Mouse (Mus musculus) lung, embryonic 14.5 days (tissue): ENCODE data around the gene Bptf. TPM values are rescaled to one million over a fixed set of nuclear protein-coding genes. Genes with fewer than 3 reads are reported as not detected.

ENCODE experiments used
- ATAC-seq: fragments of 200-750 bp; cut with Nextera tagmentation; 2 replicates; pipeline ENCODE4 v1.8.0; 2017; ENCODE audit warnings: mild to moderate bottlenecking, moderate TSS enrichment, moderate library complexity; ENCODE audit not compliant: insufficient read depth
- DNase-seq: peaks from one replicate; pipeline ENCODE4 v3.0.0-alpha.2; 2015
- H3K27ac ChIP-seq: fragments of 300-500 bp; sonication (generic); 2 replicates; pipeline ENCODE4 v1.5.1; 2014; ENCODE audit warnings: low read depth, mild to moderate bottlenecking, moderate library complexity
- H3K27me3 ChIP-seq: fragments of 300-500 bp; sonication (generic); 2 replicates; pipeline ENCODE4 v1.6.1; 2014; ENCODE audit warnings: low read length, control low read depth; ENCODE audit not compliant: insufficient read depth
- H3K36me3 ChIP-seq: fragments of 300-500 bp; sonication (generic); 2 replicates; pipeline ENCODE4 v1.6.1; 2014; ENCODE audit warnings: control low read depth; ENCODE audit not compliant: insufficient read depth
- H3K4me1 ChIP-seq: fragments of 300-500 bp; sonication (generic); 2 replicates; pipeline ENCODE4 v1.6.1; 2014; ENCODE audit warnings: antibody characterized with exemption, control low read depth; ENCODE audit not compliant: insufficient read depth
- H3K4me2 ChIP-seq: fragments of 300-500 bp; sonication (generic); 2 replicates; pipeline ENCODE4 v1.6.1; 2014; ENCODE audit warnings: mild to moderate bottlenecking
- H3K4me3 ChIP-seq: fragments of 300-500 bp; sonication (generic); 2 replicates; pipeline ENCODE4 v1.5.1; 2014; ENCODE audit warnings: low read depth, low read length
- H3K9ac ChIP-seq: fragments of 300-500 bp; sonication (generic); 2 replicates; pipeline ENCODE4 v1.6.1; 2014
- H3K9me3 ChIP-seq: fragments of 300-500 bp; sonication (generic); 2 replicates; pipeline ENCODE4 v1.6.1; 2016; ENCODE audit warnings: low read depth, low read length, control low read depth
- CTCF ChIP-seq: IDR thresholded peaks from 2 replicates; pipeline ENCODE4 v1.5.1; 2016; ENCODE audit warnings: antibody characterized with exemption, low read depth
- WGBS: fragments of 180-500 bp; shearing (Covaris S2); extraction: QIAGEN DNeasy Blood & Tissue Kit; methylation state at CpG from one replicate; pipeline ENCODE4 v1.1.7; 2014; 5-methylcytosine and 5-hydroxymethylcytosine counted together
- polyA plus RNA-seq: library from polyadenylated mRNA; unstranded; fragments of >200 nt; fragmentation: Nextera tagmentation; extraction: Ambion mirVana; gene quantifications from 2 replicates; pipeline ENCODE4 v1.2.1, GENCODE M21; 2014

The Bptf gene
- polyA plus RNA-seq, 1 experiment from 2014 or later, result 40.6 TPM

DNA sequence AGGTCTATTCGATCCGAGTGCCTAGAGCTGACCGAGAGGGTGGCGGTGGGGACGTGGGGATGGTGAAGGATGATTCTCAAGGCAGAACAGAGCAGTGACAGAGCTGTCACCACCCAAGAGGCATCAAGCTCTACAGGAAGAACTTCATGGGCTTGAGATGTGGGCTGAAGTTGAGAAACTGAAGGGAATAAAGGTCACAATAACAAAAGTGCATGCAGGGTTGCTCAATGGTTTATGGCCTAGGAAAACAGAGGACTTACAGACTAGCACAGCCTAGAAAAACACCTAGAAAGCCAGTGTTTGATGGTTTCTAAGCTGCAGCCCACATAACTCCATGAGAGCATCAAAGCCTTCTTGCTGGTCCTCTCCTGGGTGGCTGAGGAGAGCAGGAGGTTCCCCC lies 92.5 kb downstream of the Bptf start:
- Histone ChIP-seq H3K4me1 (no peaks in the 10 kb centered on the region), H3K27me3 (no peaks in the 10 kb centered on the region), H3K27ac (no peak overlapping the region), H3K4me2 (no peak overlapping the region), H3K9me3 (no peaks in the 10 kb centered on the region), H3K4me3 (no peak overlapping the region), H3K36me3 (peaks cover 87% of the 10 kb centered on the region), H3K9ac (no peak overlapping the region)
- ATAC-seq (no peak), DNase-seq (no peak)
- 88% methylated on average over 5 of the region's 5 CpGs for WGBS
- TF ChIP-seq CTCF, result no peak

DNA sequence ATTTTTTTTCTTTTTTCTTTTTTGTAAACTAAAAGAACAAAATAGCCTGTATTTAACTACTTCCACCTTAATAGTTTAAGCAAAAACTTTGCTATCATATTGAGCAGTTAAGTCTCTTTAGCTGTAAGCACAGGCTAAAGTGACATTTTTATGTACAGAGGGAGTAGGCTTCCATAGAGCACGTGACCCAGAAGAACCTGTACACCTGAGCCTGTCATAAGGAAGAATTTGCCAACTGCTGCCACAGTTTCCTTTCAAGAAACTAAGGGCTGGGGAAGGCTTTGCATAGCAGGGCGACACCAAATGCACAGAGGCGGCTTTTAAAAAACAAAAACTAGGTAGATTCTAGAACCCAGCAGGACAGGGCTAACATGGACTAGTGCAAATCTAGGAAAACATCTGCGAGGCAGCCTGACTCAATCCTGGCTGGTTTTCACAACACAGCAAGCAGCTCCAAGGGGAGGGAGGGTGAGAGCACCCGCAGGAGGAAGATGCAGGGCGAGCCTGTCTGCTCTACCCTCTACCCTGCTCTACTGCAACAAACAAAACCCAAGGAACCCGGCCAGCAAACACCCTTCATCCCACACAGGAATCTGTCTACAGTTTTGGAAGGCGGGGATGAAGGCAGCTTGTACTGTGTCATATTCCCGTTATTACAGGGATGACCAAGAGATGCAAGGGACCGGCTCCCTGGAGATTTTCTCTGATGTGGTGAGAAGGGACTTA lies 97.7 kb downstream of the Bptf start:
- no peak for ATAC-seq
- Histone ChIP-seq H3K4me2 (no peak overlapping the region), H3K9ac (no peak overlapping the region), H3K9me3 (no peaks in the 10 kb centered on the region), H3K4me3 (no peak overlapping the region), H3K27me3 (no peaks in the 10 kb centered on the region), H3K4me1 (no peaks in the 10 kb centered on the region), H3K36me3 (peaks cover 36% of the 10 kb centered on the region), H3K27ac (no peak overlapping the region)
- 79% methylated on average over 10 of the region's 10 CpGs for WGBS
- no peak for DNase-seq
- TF ChIP-seq CTCF, result no peak

DNA sequence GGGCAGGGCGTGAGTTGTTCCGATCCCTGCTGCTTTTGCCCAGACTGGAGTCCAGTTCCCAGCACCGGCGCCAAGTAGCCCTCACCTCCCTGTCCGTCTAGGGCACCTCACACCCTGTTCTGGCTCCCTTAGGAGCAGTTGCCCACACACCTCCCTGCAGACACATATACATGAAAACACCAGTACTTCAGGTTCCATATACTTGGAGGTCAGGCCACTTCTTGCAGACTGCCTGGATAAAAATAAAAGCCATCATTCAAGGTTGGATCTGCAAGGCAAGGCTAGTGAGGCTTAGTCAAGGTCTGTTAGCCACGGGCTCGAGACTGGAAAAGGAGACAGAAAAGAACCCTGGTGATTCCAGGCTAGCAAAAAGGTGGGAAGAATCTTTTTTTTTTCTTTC lies 100.3 kb downstream of the Bptf start:
- no peak overlapping the region for H3K4me2 ChIP-seq
- DNase-seq, result no peak
- H3K4me3 ChIP-seq, result no peak overlapping the region
- H3K9me3 ChIP-seq, result no peaks in the 10 kb centered on the region
- no peaks in the 10 kb centered on the region for H3K4me1 ChIP-seq
- TF ChIP-seq CTCF, result no peak
- WGBS, result 48% methylated on average over 7 of the region's 7 CpGs
- ATAC-seq, result no peak
- H3K9ac ChIP-seq, result no peak overlapping the region
- H3K36me3 ChIP-seq, result peaks cover 11% of the 10 kb centered on the region; the same call in 1 of the 2 replicates
- H3K27ac ChIP-seq, result no peak overlapping the region
- no peaks in the 10 kb centered on the region for H3K27me3 ChIP-seq

DNA sequence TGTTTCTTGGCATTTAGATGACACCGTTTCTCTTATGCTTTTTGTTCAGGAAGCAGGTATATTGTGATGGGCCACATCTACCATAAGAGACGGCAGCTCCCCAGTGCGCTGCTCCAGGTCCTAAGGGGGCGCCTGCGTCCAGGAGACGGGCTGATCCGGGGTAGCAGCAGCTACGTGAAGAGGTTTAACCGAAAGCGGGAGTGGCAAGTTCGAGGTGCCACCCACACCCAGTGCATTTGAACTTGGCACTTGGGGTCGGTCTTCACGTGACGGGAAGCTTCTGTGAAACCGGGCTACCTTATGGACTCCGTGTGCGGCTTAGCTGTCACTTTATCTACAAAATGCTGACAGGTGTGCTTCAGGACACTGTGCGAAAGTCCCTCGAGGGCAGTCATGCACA lies 102.4 kb downstream of the Bptf start:
- no peak overlapping the region for H3K27ac ChIP-seq
- no peaks in the 10 kb centered on the region for H3K27me3 ChIP-seq
- ATAC-seq (no peak), DNase-seq (no peak)
- 45% methylated on average over 19 of the region's 19 CpGs for WGBS
- no peaks in the 10 kb centered on the region for H3K9me3 ChIP-seq
- no peak overlapping the region for H3K4me3 ChIP-seq
- H3K4me1 ChIP-seq, result no peaks in the 10 kb centered on the region
- H3K9ac ChIP-seq, result no peak overlapping the region
- no peaks in the 10 kb centered on the region for H3K36me3 ChIP-seq
- TF ChIP-seq CTCF, result no peak
- H3K4me2 ChIP-seq, result no peak overlapping the region

- peak overlapping the region; percentile 60 for H3K4me3 ChIP-seq
- 56% methylated on average over 6 of the region's 6 CpGs for WGBS
- no peaks in the 10 kb centered on the region for H3K9me3 ChIP-seq
- no peaks in the 10 kb centered on the region for H3K4me1 ChIP-seq
- no peak for ATAC-seq
- H3K4me2 ChIP-seq, result peak overlapping the region; percentile 94
- H3K27ac ChIP-seq, result no peak overlapping the region
- DNase-seq, result no peak
- no peak for TF ChIP-seq CTCF
- peak overlapping the region; percentile 63 for H3K9ac ChIP-seq
- H3K27me3 ChIP-seq, result no peaks in the 10 kb centered on the region
- no peaks in the 10 kb centered on the region for H3K36me3 ChIP-seq
Measured at GRCm38 (mm10) chr11:107028754-107029153, 103.2 kb downstream of the Bptf start.

DNA sequence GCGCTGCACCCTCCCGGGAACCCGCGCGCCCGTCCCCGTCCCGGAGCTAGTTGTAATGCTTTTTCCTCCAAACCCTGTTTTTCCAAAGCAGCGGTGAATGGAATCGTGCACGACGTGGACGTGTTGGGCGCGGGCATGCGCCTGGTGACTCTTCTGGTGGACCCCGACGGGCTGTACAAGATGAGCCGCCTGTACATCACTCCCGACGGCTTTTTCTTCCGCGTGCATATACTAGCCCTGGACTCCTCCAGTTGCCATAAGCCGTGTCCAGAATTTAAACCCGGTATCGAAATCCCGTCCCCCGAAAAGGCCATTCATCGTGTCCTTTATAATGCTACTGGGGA lies 103.7 kb downstream of the Bptf start:
- Histone ChIP-seq H3K4me2 (peak overlapping the region; percentile 94), H3K4me1 (no peaks in the 10 kb centered on the region), H3K4me3 (peak overlapping the region; percentile 60), H3K27ac (peak overlapping the region; percentile 73), H3K27me3 (no peaks in the 10 kb centered on the region), H3K36me3 (no peaks in the 10 kb centered on the region), H3K9me3 (no peaks in the 10 kb centered on the region), H3K9ac (peak overlapping the region; percentile 63)
- no peak for TF ChIP-seq CTCF
- no peak for DNase-seq
- WGBS, result 3% methylated on average over 29 of the region's 29 CpGs
- ATAC-seq, result peak; percentile 64

DNA sequence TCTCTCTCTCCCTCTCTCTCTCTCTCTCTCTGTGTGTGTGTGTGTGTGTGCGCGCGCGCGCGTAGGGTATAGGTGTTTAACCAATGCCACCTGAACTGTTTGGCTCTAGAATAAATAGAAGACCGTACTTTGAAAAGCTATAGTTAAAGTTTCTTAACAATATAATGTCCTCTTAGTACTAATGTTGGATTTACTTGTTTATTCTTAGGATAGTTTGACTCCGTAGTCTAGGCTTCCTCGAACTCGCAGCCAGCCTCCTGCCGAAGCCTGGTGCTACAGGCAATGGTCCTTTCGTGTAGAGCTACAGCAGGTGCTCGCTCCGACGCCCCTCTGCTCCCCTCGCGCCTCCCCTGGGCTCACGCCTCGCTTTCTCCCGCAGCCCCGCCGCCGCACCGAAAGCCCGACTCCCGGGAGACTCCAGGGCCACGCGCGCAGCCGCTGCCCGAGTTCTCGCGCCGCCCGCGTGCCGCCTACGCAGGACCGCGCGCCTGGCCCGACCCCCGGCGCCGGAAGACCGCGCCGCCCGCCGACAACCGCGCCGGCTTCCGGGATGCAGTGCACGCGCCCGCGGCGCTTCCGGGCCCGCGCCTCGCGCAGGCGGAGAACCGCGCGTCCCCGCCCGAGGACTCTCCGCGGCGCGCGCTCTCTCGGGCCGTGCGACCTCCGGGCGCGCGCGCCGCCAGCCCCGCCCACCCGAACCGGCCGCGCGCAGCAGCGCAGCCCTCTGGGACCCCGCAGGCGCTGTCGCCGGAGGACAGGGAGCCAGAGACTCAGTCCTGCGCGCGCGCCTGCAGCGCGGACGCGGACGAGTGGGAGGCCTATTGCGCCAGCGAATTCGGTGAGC lies 104.3 kb downstream of the Bptf start:
- no peaks in the 10 kb centered on the region for H3K36me3 ChIP-seq
- peak; percentile 97 for DNase-seq
- no peak for TF ChIP-seq CTCF
- H3K4me1 ChIP-seq, result no peaks in the 10 kb centered on the region
- WGBS, result under 1% methylated on average over 102 of the region's 107 CpGs
- peak overlapping the region; percentile 79 for H3K27ac ChIP-seq
- no peaks in the 10 kb centered on the region for H3K9me3 ChIP-seq
- peak overlapping the region; percentile 60 for H3K4me3 ChIP-seq
- H3K4me2 ChIP-seq, result peak overlapping the region; percentile 94
- H3K9ac ChIP-seq, result peak overlapping the region; percentile 63
- H3K27me3 ChIP-seq, result no peaks in the 10 kb centered on the region
- ATAC-seq, result peak; percentile 92
